Mouse (Mus musculus): ENCODE data around the gene Pafah1b2.

DNA sequence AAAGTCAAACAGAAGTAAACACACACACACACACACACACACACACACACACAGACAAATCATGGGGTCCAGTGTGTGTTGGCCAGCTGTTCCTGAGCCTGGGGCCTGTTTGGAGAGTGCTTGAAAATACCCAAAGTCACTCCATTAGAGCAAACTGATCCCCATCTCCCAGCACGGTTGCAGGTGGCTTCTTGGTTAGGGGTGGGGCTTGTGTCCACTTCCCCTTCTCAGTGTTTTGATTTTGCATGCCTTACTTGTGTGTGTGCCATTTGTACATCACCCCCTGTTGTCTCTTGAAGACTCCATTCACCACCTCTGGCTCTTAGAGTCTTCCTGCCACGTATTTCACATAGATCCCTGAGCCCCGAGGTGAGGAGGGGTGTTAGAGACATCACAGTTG is 45.6 kb upstream of the Pafah1b2 start:
- TF ChIP-seq TAL1 (IDR thresholded peaks at IDR 0.05; ENCODE audit: low read length) (no peak), GATA1 (IDR thresholded peaks at IDR 0.05; ENCODE audit: low read length) (no peak)

Measured in erythroblast, embryonic 14.5 days (primary cell).